Mouse (Mus musculus): ENCODE measurements around the gene Tle3. TPM values are rescaled to one million over a fixed set of nuclear protein-coding genes. Genes with fewer than 3 reads are reported as not detected.

The Tle3 gene
- polyA plus RNA-seq, 1 experiment from 2014 or later: 25.4 TPM

GRCm38 (mm10) chr9:61372976-61373633, 939 bp downstream of the Tle3 start:
- H3K4me1 ChIP-seq: peaks cover 73% of the 10 kb centered on the region
- under 1% methylated on average over 66 of the region's 66 CpGs for whole genome bisulfite sequencing

DNA sequence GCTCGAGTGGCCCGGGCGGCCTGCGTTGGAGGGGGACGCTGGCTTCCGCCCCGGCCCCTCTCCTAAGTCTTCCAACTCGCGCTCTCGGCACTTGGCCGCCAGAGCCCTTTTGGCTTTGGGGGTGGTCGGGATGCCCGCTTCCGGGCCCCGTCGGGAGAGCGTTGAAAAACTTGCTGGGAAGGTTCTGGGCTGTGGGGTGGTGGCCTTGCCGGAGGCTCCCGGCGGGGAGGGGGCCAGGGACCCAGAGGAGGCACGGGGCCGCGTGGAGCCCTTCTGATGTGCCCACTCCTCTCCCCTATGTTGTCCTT, 1.4 kb downstream of the Tle3 start:
- no peak for DNase-seq (ENCODE audit: low spot score)
- Histone ChIP-seq H3K36me3 (peaks cover 9% of the 10 kb centered on the region; the same call in 1 of the 2 replicates), H3K27me3 (ENCODE audit: insufficient read depth, poor library complexity, severe bottlenecking) (peaks cover 15% of the 10 kb centered on the region), H3K9me3 (no peaks in the 10 kb centered on the region), H3K4me1 (peaks cover 75% of the 10 kb centered on the region), H3K27ac (peak overlapping the region; percentile 95), H3K4me3 (peak overlapping the region; percentile 80)
- WGBS: under 1% methylated on average over 23 of the region's 23 CpGs

More at GRCm38 (mm10) chr9:61372976-61373633, 939 bp downstream of the Tle3 start:
- DNase-seq (ENCODE audit: low spot score): peak; percentile 84
- Histone ChIP-seq H3K4me3 (peak overlapping the region; percentile 80), H3K27me3 (ENCODE audit: insufficient read depth, poor library complexity, severe bottlenecking) (peaks cover 15% of the 10 kb centered on the region), H3K9me3 (no peaks in the 10 kb centered on the region), H3K36me3 (peaks cover 9% of the 10 kb centered on the region; the same call in 1 of the 2 replicates), H3K27ac (peak overlapping the region; percentile 95)

DNA sequence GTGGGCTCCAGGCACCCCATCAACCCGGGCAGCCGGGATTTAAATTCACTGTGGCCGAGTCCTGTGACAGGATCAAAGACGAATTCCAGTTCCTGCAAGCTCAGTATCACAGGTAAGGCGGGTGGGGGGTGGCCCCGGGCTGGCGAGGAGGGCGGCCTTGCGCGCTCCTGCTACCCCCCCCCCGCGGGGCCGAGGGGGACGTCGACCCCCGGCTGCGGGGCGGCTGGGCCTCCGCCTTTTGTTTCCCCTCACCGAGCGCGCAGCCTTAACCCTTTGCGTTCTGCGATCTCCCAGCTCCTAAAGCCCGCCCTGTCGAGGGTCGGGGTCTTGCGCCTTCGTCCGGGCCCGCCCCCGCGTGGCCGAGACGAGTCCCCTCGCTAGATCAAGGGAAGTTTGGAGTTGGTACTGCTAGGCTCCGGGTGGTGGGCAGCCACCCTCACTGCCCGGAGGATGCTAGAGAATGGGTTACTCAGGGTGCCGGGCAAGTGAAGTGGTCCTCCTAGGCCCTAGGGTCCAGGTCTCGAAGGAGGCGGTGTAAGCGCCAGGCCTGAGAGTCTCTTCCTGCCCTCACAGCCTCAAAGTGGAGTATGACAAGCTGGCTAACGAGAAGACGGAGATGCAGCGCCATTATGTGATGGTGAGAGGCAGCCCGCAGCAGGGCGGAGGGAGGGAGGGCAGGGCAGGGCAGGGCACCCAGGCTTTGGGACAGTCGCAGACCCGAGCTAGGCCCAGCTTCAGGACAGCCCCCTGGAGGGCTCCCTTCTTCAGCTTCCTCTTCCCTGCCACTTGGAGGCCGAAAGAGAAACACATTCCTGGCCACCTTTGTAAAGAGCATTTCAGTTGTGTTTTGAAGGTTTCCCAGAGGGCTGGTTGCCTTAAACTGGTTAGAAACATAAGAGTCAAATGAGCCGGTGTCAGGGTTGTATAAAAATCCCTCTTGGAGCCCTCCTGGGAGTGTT, 2.1 kb downstream of the Tle3 start:
- under 1% methylated on average over 51 of the region's 51 CpGs for WGBS
- Histone ChIP-seq H3K9me3 (no peaks in the 10 kb centered on the region), H3K27me3 (ENCODE audit: insufficient read depth, poor library complexity, severe bottlenecking) (peaks cover 21% of the 10 kb centered on the region), H3K36me3 (peaks cover 9% of the 10 kb centered on the region; the same call in 1 of the 2 replicates), H3K4me3 (peak overlapping the region; percentile 80), H3K27ac (peak overlapping the region; percentile 95), H3K4me1 (peaks cover 76% of the 10 kb centered on the region)
- peak; percentile 82 for DNase-seq (ENCODE audit: low spot score)

DNA sequence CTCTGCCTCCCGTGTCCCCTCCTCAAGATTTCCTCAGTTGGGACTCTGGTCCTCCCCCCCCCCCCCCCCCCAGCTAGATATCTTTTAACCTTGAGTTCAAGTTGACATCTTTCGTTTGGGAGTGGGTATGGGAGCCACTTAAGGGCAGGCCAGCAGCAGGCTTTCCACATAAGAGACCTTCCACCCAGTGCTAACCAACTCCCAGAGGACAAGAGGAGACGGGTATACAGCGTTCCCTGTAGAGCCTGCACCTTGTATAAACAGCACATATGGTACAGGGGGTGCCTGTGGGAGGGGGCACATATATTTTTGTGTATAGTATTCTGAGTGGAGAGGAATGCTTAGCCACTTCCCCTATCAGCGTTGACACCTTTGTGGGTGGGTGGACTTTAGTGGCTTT, 2.8 kb downstream of the Tle3 start:
- Histone ChIP-seq H3K27ac (no peak overlapping the region), H3K9me3 (no peaks in the 10 kb centered on the region), H3K4me1 (peaks cover 76% of the 10 kb centered on the region), H3K27me3 (ENCODE audit: insufficient read depth, poor library complexity, severe bottlenecking) (peaks cover 28% of the 10 kb centered on the region), H3K4me3 (peak overlapping the region; percentile 80), H3K36me3 (peaks cover 9% of the 10 kb centered on the region; the same call in 1 of the 2 replicates)
- no peak for DNase-seq (ENCODE audit: low spot score)
- WGBS: 24% methylated on average over 5 of the region's 5 CpGs

DNA sequence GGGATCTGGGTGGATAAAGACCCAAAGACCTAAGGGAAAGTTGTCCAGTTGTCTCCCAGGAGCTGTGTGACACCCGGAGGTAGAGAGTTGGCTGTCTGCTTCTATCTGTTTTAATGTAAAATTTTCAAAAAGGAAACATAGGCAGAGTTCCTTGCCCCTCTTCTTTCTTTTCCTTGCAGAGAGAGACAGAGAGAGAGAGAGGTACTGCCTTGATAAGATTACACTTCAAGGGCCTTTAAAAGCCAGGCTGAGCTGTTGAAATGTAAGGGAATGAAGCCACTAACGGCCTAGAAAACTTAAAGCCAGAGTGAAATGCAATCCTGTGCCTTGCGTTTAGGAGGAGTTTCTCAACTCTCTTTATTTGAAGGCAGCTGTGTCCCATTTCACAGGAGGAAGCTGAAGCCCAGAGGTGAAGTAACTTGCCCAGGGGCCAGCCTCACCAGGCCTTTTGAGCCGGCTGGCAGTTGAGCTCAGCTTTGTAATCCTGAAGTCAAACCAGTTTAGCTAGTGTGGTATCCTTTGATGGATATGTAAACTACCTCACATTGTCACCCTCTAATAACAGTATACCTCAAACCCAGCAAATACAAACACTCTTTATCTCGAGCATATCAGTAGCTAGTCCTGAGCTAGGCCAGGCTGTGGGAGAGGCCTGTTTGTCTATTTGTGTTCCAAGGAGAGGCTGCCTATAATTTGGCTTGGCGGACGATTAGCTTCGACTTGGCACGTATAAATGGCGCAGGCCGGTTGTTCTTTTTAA, 3.8 kb downstream of the Tle3 start:
- Histone ChIP-seq H3K4me3 (peak overlapping the region; percentile 29), H3K27me3 (ENCODE audit: insufficient read depth, poor library complexity, severe bottlenecking) (peaks cover 28% of the 10 kb centered on the region), H3K9me3 (no peaks in the 10 kb centered on the region), H3K4me1 (peaks cover 82% of the 10 kb centered on the region), H3K36me3 (peaks cover 9% of the 10 kb centered on the region; the same call in 1 of the 2 replicates), H3K27ac (no peak overlapping the region)
- no peak for DNase-seq (ENCODE audit: low spot score)
- 47% methylated on average over 11 of the region's 11 CpGs for WGBS

- H3K9me3 ChIP-seq: no peaks in the 10 kb centered on the region
Measured at GRCm38 (mm10) chr9:61376650-61377049, 4.5 kb downstream of the Tle3 start.

DNA sequence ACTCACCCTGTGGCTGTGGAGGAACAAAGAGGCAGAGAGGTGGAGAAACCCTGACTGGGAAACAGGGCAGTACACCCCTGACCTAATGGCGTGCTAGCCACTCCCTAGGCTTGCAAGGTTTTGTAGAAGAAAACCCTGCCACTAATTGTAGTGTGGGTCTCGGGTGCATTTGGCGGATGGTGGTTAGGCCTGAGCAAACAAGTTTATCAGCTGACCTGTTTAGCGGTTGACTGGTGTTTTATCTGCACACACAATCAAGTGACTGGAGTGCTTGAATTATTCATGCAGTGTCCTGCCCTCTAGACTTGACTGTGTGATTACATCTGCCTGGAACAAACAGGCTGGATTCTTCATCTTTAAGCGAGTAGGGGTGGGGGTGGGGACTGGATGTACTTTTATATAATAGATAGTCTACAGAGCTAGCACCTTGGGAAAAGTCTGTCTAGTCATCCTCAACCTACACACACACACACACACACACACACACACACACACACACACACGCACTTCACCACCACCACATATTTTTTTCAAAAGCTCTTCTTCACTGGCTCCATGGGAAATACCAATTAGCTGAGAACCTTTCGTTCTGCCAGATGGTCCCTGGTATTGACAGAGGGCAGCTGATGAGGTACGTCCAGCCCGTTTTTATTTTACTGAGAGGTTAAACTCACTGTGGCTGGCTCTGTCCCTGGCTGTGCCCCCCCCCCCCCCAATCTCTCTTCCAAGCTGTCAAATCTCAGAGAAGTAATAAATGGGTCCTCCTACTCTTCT, 5.7 kb downstream of the Tle3 start:
- peaks cover 25% of the 10 kb centered on the region for H3K36me3 ChIP-seq
- 25% methylated on average over 9 of the region's 9 CpGs for WGBS
- peak overlapping the region; percentile 4; the same call in 1 of the 2 replicates for H3K27ac ChIP-seq
- no peaks in the 10 kb centered on the region for H3K9me3 ChIP-seq
- DNase-seq (ENCODE audit: low spot score): no peak
- H3K4me1 ChIP-seq: peaks cover 92% of the 10 kb centered on the region
- peaks cover 45% of the 10 kb centered on the region for H3K27me3 ChIP-seq (ENCODE audit: insufficient read depth, poor library complexity, severe bottlenecking)
- peak overlapping the region; percentile 20; the same call in 1 of the 2 replicates for H3K4me3 ChIP-seq

More at GRCm38 (mm10) chr9:61376650-61377049, 4.5 kb downstream of the Tle3 start:
- Histone ChIP-seq H3K36me3 (peaks cover 13% of the 10 kb centered on the region), H3K4me3 (peak overlapping the region; percentile 29; the same call in 1 of the 2 replicates), H3K4me1 (peaks cover 82% of the 10 kb centered on the region), H3K27ac (no peak overlapping the region), H3K27me3 (ENCODE audit: insufficient read depth, poor library complexity, severe bottlenecking) (peaks cover 32% of the 10 kb centered on the region)
- 69% methylated on average over 3 of the region's 3 CpGs for WGBS
- no peak for DNase-seq (ENCODE audit: low spot score)

- Histone ChIP-seq H3K27ac (no peak overlapping the region), H3K9me3 (no peaks in the 10 kb centered on the region), H3K27me3 (ENCODE audit: insufficient read depth, poor library complexity, severe bottlenecking) (peaks cover 51% of the 10 kb centered on the region), H3K4me3 (no peak overlapping the region), H3K4me1 (peaks cover 97% of the 10 kb centered on the region), H3K36me3 (peaks cover 31% of the 10 kb centered on the region)
- WGBS: 16% methylated on average over 8 of the region's 8 CpGs
- DNase-seq (ENCODE audit: low spot score): peak; percentile 85
Measured at GRCm38 (mm10) chr9:61378516-61378915, 6.3 kb downstream of the Tle3 start.

DNA sequence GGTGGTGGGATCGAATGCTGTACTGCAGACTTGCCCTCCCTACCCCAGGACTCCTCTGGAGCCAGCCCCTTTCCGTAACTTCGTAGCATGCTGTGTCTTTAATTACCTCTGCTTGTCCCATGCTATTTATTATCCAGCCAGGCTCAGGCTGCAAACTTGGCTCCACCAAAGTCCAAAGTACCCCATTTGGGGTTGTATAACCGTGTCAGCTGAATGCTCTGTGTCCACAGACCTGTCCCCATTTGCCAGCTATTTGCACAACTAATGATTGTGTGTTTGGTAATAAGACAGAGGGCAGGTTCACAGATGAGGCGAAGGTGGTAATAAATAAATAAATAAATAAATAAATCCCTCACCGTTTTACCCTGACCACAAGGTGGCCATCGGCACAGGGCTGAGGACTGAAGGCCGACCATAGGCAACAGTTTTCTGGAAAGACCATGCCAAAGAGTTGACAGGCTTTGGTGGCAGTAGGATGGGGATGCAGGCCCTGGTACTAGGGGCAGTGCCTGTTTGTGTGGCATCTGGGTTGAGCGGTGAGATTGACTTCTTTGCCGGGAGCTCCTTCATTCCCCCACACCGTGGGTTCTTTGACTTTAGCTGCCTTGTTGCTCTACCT, 7.0 kb downstream of the Tle3 start:
- 71% methylated on average over 11 of the region's 11 CpGs for WGBS
- no peak for DNase-seq (ENCODE audit: low spot score)
- Histone ChIP-seq H3K27ac (no peak overlapping the region), H3K4me3 (no peak overlapping the region), H3K9me3 (no peaks in the 10 kb centered on the region), H3K4me1 (peaks cover 96% of the 10 kb centered on the region), H3K36me3 (peaks cover 35% of the 10 kb centered on the region), H3K27me3 (ENCODE audit: insufficient read depth, poor library complexity, severe bottlenecking) (peaks cover 57% of the 10 kb centered on the region)

- peaks cover 70% of the 10 kb centered on the region for H3K27me3 ChIP-seq (ENCODE audit: insufficient read depth, poor library complexity, severe bottlenecking)
- 18% methylated on average over 18 of the region's 18 CpGs for WGBS
- H3K4me3 ChIP-seq: peak overlapping the region; percentile 31
- H3K4me1 ChIP-seq: peaks cover 99% of the 10 kb centered on the region
- H3K27ac ChIP-seq: peak overlapping the region; percentile 45
- peak; percentile 94 for DNase-seq (ENCODE audit: low spot score)
- H3K36me3 ChIP-seq: peaks cover 37% of the 10 kb centered on the region
- H3K9me3 ChIP-seq: no peaks in the 10 kb centered on the region
Measured at GRCm38 (mm10) chr9:61380258-61381062, 8.3 kb downstream of the Tle3 start.

GRCm38 (mm10) chr9:61381063-61381408, 8.9 kb downstream of the Tle3 start:
- peaks cover 99% of the 10 kb centered on the region for H3K4me1 ChIP-seq
- peak overlapping the region; percentile 31 for H3K4me3 ChIP-seq
- H3K27me3 ChIP-seq (ENCODE audit: insufficient read depth, poor library complexity, severe bottlenecking): peaks cover 76% of the 10 kb centered on the region
- no peaks in the 10 kb centered on the region for H3K9me3 ChIP-seq
- H3K36me3 ChIP-seq: peaks cover 37% of the 10 kb centered on the region
- 29% methylated on average over 2 of the region's 2 CpGs for WGBS
- H3K27ac ChIP-seq: no peak overlapping the region
- no peak for DNase-seq (ENCODE audit: low spot score)

Data from heart, embryonic 10.5 days (tissue).